Mouse (Mus musculus) heart, adult 2 months (tissue): ENCODE results near the gene Gcc2.

ENCODE experiments used
- CTCF ChIP-seq: fragments of 200-600 bp; IDR thresholded peaks from 2 replicates; pipeline ENCODE4 v1.8.1; 2022; ENCODE audit warnings: antibody characterized with exemption, mild to moderate bottlenecking, moderate library complexity
- EP300 ChIP-seq: fragments of 200-500 bp; IDR thresholded peaks from 2 replicates; pipeline ENCODE4 v1.6.1; 2011; ENCODE audit warnings: low read depth, low read length, control low read depth; ENCODE audit not compliant: insufficient read depth

- TF ChIP-seq CTCF (no peak), EP300 (no peak)
Measured at GRCm38 (mm10) chr10:58333414-58333813, 78.1 kb downstream of the Gcc2 start.
